Mouse (Mus musculus) layer of hippocampus, postnatal 36 days (tissue): ENCODE measurements around the gene Slfn1. TPM values are rescaled to one million over a fixed set of nuclear protein-coding genes. Genes with fewer than 3 reads are reported as not detected.

Experiments
- total RNA-seq, 2 experiments: library from RNA; stranded (reverse); gene quantifications; 2 replicates each; pipeline ENCODE4 v1.2.3; 2021

Slfn1 gene
- total RNA-seq, 2 experiments from 2014 or later = not detected

Other genes starting within 250 kb of the Slfn1 start
- gene Rffl, start 245.6 kb upstream of the Slfn1 start, total RNA-seq = 10 to 100 TPM; 10.7 to 11.7 TPM
- gene Rad51d, start 226.2 kb upstream of the Slfn1 start, total RNA-seq = 10 to 100 TPM; 14.1 to 15.7 TPM
- gene Fndc8, start 224.7 kb upstream of the Slfn1 start, total RNA-seq = not detected
- 10 to 100 TPM; 44.6 to 49.0 TPM for gene Nle1, start 208.4 kb upstream of the Slfn1 start, total RNA-seq
- 1 to 10 TPM; 1.6 to 2.3 TPM for gene Unc45b, start 206.3 kb upstream of the Slfn1 start, total RNA-seq
- gene Slfn5, start 165.5 kb upstream of the Slfn1 start, total RNA-seq = 1 to 10 TPM; 3.5 to 4.6 TPM
- gene Slfn9, start 125.0 kb upstream of the Slfn1 start, total RNA-seq = under 1 TPM; 0.25 to 0.40 TPM
- under 1 TPM; 0.32 to 0.68 TPM for gene Slfn8, start 96.0 kb upstream of the Slfn1 start, total RNA-seq
- under 1 TPM; 0.60 to 0.83 TPM for gene Slfn2, start 51.7 kb upstream of the Slfn1 start, total RNA-seq
- gene Slfn4, start 58.3 kb downstream of the Slfn1 start, total RNA-seq = under 1 TPM in 1 of 2 experiments, not detected in 1; 0.13 TPM
- gene Slfn3, start 74.5 kb downstream of the Slfn1 start, total RNA-seq = under 1 TPM; 0.38 to 0.45 TPM
- not detected for gene Slfn14, start 169.9 kb downstream of the Slfn1 start, total RNA-seq
- gene Ap2b1, start 182.2 kb downstream of the Slfn1 start, total RNA-seq = 100 to 1,000 TPM; 329 to 361 TPM
- 1 to 10 TPM; 7.9 to 9.9 TPM for gene Pex12, start 185.7 kb downstream of the Slfn1 start, total RNA-seq